Mouse (Mus musculus): Measurements from ENCODE around the gene Trpm5.

The Trpm5 gene

GRCm38 (mm10) chr7:143106062-143106461 is 11.6 kb upstream of the Trpm5 start, which contains the start of gene Kcnq1:
Kcnq1 (plus strand) TSS chr7:143106362.
- DNase-seq (ENCODE audit: low spot score in 2 of 2) = no peak

- no peak for DNase-seq (ENCODE audit: low spot score in 2 of 2)
These were observed 10.9 kb upstream of the Trpm5 start for GRCm38 (mm10) chr7:143105258-143105897.

DNA sequence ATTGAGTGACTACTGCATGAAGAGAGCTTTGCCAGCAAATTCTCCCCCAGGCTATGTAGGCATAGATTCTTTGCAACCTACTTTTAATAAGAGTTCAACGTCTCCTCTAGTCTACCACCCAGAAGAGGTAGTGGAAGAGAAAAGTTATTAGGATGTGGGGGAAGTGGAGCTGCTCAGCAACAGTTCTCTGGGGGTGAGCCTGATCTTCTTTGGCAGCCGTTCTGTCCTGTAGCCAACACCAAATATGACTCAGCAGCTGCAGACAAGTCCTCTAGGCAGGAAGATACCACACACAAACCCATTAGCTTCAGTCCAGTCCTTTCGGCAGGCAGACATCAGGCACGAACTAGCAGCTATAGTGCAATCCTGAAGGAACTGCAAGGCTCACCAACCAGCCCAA is 6.3 kb upstream of the Trpm5 start:
- DNase-seq (ENCODE audit: low spot score in 2 of 2) = no peak

DNA sequence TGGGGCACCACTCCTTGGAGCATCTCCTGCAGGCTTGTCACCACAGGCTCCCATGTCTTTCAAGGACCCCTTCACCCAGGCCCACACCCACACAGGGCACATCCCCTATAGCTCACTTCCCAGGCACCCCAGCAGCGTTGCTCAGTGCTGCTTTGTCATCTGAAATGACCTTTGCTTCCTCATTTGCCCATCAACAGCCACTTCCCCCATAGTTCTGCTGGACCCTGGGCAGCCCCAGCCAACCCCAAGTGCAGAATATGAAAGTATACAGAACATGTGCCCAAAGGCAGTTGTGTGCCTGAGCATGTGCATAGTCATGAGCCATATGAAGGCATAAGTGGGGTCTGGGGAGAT is 1.1 kb upstream of the Trpm5 start:
- DNase-seq (ENCODE audit: low spot score in 2 of 2) = no peak

DNA sequence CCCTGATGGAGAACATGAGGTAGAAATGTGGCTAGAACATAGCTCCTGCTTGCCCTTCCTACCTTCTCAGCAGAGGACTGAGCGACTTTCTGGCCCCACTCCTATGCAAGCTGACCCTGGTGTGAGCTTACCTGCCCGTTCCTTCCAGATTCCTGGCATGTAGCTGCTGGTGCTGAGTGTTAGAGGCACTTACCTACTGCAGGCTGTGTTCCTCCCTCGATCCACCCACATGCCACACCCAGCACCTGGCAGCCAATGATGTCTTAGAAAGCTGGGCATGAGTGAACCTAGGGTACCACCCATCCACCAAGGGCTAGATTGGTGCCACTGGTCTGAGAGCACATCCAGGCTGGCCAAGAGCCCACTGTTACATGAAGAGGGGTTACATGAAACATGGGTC is 595 bp downstream of the Trpm5 start:
- DNase-seq (ENCODE audit: low spot score in 2 of 2) = no peak

DNA sequence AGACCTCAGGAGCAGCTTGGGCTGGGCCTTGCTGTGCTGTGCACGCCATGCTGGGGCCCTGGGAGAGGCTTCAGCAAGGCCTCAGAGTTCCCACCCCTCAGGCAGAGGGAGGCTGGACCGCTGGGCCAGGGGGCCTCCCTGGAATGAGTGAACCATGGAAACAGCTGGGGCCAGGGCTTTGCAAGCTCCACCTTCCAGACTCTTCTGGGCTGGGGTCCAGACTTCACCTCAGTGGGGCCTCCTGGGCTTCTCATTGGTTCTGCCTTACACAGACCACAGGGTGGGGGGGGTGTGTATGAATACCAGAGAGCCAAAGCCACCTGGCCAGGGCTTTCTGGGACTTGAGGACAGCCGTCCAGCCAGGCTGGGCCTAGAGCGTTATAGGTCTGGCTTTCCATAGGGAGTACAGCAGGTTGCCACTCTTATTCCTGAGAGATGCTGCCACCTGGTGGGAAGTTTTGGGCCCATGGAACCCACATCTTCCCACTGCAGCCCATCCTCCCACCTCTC is 7.3 kb downstream of the Trpm5 start:
- peak in 1 of 2 experiments; percentile 46 for DNase-seq (ENCODE audit: low spot score in 2 of 2)

DNA sequence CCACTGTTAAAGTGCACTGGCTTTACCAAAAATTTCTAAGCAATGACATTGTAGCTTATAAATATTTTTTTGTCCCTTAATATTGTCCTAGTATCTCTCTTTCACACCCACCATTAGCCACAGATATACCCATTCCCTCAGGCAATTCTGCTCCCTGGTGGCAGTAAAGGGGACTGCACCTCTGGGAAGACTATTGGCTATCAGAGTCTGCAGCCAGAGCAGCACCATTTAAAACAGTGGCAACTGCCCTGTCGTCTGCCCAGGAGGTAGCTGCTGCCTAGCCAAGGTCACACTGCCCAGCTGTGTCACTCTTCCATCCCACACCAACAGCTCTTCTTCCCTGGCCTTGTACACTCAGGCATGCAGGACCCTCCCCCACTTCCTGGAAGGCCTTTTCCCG is 8.1 kb downstream of the Trpm5 start:
- peak in 1 of 2 experiments; percentile 62 for DNase-seq (ENCODE audit: low spot score in 2 of 2)

GRCm38 (mm10) chr7:143083708-143084107 is 10.7 kb downstream of the Trpm5 start:
- no peak for DNase-seq (ENCODE audit: low spot score in 2 of 2)

GRCm38 (mm10) chr7:143082024-143082423 is 12.4 kb downstream of the Trpm5 start:
- DNase-seq (ENCODE audit: low spot score in 2 of 2) = no peak

DNA sequence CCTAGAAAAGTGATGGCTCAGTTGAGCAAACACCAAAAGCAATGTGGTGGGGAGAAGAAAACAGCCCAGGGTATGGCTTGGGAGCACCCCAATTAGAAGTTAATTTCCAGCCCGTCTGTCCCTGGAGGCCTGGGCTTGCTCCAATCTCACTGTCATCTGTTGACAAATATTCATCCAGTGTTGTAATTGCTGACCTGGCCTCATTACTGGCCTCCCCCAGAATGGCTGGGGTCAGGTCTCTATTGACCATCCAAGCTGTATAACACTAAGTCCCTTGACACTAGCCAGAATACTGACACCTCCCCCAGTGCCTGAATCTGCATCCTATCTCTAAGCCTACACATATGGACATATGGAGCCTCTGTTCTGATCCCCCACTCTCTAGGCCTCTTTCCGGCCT is 17.1 kb downstream of the Trpm5 start:
- no peak for DNase-seq (ENCODE audit: low spot score in 2 of 2)

- no peak for DNase-seq (ENCODE audit: low spot score in 2 of 2)
These were observed 19.0 kb downstream of the Trpm5 start for GRCm38 (mm10) chr7:143075394-143075793.

DNA sequence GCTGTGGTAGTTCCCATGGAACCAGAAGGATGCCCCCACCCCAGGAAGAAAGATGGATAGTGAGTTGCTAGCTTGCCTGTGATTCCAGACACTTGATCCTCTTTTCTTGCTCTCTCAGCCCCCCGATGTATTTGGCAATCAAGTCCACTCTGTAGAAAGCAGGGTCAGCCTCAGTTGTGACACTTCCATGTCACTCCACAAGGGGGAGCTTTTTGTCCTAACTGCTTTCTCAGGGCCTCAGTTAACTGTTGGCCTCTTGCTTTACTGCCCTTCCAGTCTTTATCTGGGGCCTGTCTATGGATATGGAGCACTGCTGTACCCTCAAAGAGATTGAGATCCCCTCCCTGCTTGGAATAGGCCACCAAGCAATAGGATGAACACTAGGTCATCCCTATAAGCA is 21.4 kb downstream of the Trpm5 start:
- peak in 1 of 2 experiments; percentile 55 for DNase-seq (ENCODE audit: low spot score in 2 of 2)

DNA sequence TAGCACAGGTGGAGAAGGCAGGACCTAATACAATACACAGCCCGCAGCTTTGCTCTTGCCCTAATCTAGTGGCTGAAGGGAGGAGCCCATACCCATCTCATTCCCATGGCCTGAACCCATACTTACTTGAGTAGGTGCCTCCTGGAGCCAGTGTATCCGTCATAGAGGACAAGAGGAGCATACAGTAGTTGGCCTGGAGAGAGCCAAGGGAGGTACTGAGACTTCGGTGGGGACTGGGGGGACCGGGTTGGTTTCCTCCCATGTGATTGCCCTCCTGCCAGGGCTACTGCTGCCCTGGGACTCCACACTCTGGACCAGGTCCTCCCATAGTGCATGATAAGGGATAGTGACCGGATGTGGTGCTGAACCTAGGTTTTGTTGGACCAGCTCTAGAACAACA is 21.8 kb downstream of the Trpm5 start:
- no peak for DNase-seq (ENCODE audit: low spot score in 2 of 2)

GRCm38 (mm10) chr7:143070506-143071070 is 23.9 kb downstream of the Trpm5 start:
- DNase-seq (ENCODE audit: low spot score in 2 of 2) = no peak

GRCm38 (mm10) chr7:143069751-143070400 is 24.6 kb downstream of the Trpm5 start:
- DNase-seq (ENCODE audit: low spot score in 2 of 2) = peak in 1 of 2 experiments; percentile 44

DNA sequence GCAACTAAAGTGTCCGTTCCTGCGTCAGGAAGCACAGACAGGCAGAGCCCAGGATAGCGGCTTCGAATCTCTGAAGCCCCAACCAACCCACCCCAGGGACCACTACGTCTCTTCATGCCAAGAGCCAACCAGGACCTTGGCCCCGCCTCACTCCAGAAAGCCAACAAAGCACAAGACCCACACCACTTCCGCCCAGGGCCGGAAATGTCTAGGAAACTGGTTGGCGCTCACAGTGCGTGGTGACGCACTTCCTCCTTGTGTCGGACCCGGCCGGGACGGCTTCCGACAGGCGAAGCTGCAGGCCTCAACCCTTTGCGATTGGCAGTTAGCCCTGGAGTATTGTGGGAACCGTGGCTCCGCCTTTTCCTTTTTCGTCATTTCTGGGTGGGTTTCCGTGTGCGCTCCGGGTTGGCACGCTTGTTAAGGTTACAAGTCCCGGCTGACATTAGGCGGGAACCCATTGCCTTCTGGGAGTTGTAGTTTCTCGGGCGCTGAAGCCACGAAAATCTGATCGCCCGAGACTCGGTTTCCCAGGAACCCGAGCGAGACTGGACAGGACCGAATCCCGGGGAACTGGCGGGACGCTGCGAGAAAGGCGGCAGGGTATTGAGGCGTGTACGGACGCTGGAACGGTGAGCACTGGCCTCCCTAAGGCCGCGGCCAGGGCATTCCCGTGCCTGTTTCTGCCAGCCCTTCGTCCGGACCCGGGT is 25.4 kb downstream of the Trpm5 start, which contains the start of gene Tssc4:
TSS of gene Tssc4 (plus strand) at position 368 of the 710 bp plus-strand sequence.
- peak; percentile 99 to 100 for DNase-seq (ENCODE audit: low spot score in 2 of 2)

GRCm38 (mm10) chr7:143068316-143068881 is 26.0 kb downstream of the Trpm5 start:
- peak; percentile 73 to 80 for DNase-seq (ENCODE audit: low spot score in 2 of 2)

- DNase-seq (ENCODE audit: low spot score in 2 of 2) = no peak
These were observed 26.5 kb downstream of the Trpm5 start for GRCm38 (mm10) chr7:143067897-143068296.

DNA sequence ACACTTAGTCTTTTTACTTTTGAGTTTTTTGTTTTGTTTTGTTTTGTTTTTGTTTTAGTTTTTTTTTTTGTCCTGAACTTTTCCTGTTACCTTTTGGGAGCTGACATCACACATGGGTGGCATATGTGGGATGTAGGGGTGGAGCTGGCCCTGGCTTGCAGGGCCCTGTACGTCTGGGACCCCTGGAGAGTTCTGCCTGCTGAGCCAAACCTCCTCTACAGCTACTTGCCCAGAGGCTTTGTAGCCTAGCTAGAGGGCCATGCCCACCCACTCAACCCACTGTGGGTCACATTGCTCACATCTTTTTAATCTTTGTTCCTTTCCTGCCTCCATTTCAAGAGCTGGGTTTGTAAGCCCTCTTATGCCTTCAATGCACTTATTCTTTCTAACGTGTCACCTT is 27.0 kb downstream of the Trpm5 start:
- no peak for DNase-seq (ENCODE audit: low spot score in 2 of 2)

GRCm38 (mm10) chr7:143065692-143066091 is 28.8 kb downstream of the Trpm5 start:
- DNase-seq (ENCODE audit: low spot score in 2 of 2) = no peak

DNA sequence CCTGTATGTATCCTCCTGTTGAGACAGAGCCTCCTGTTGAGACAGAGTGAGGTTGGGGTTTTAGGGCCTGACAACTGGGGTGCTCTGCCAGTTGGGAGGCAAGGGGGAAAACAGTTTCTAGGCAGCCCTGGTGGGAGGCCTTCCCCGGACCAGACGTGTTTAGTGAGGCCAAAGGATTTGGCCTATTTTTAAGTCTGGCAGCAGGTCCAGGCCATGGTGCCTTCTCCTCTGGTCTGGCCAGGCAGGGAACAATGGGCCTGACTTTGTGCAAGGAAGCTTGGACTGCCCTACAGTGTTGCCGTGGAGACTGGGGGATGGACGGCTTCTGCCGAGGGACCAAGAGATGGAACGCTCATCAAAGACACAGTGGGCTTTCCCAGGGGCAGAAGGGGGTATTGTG is 30.2 kb downstream of the Trpm5 start:
- DNase-seq (ENCODE audit: low spot score in 2 of 2) = peak; percentile 80 to 83

GRCm38 (mm10) chr7:143062704-143063103 is 31.7 kb downstream of the Trpm5 start:
- DNase-seq (ENCODE audit: low spot score in 2 of 2) = no peak

All from right cerebral cortex, postnatal 10 days (tissue).